Comparison of ENCODE assay signal across 24 mouse cellular contexts in genomic region chr16:63143851-63144250, GRCm38 (mm10).
DNase-seq lines count a peak whose midpoint lies in the region; ATAC-seq and TF ChIP-seq lines count a peak whose summit lies in the region.
"Had no signal": no experiment of that assay in that cellular context is flagged by ENCODE, and none has a peak within 500 bp of the region (broad histone marks: within the 10 kb centered on the region; RNA-seq: fewer than 3 reads in every experiment).

No protein-coding gene starts in this region.

- no peaks in the 10 kb centered on the region for H3K9me3 ChIP-seq in kidney, embryonic 14.5 days (ENCODE audit: control insufficient read depth, low read length)
- no peaks in the 10 kb centered on the region for H3K9me3 ChIP-seq in kidney, embryonic 16.5 days (ENCODE audit: low read length)
- H3K9me3 ChIP-seq in lung, embryonic 14.5 days (ENCODE audit: low read depth, low read length), result no peaks in the 10 kb centered on the region
- H3K9me3 ChIP-seq in lung, postnatal 0 days (ENCODE audit: low read length), result no peaks in the 10 kb centered on the region
- H3K9me3 ChIP-seq: embryonic facial prominence, embryonic 10.5 days; embryonic facial prominence, embryonic 12.5 days; forebrain, embryonic 13.5 days; forebrain, embryonic 15.5 days; G1E had no signal

- H3K27me3 ChIP-seq in kidney, embryonic 14.5 days (ENCODE audit: control insufficient read depth, insufficient read depth, low read length), result no peaks in the 10 kb centered on the region
- no peaks in the 10 kb centered on the region for H3K27me3 ChIP-seq in kidney, embryonic 16.5 days (ENCODE audit: insufficient read depth, low read length)
- no peaks in the 10 kb centered on the region for H3K27me3 ChIP-seq in lung, embryonic 14.5 days (ENCODE audit: insufficient read depth, low read length)
- H3K27me3 ChIP-seq in lung, postnatal 0 days (replicated peaks; ENCODE audit: insufficient read depth, low read length), result no peaks in the 10 kb centered on the region
- H3K27me3 ChIP-seq: CH12.LX; embryonic facial prominence, embryonic 12.5 days; forebrain, embryonic 13.5 days; forebrain, embryonic 15.5 days; Patski had no signal

- DNase-seq in kidney, adult 18-20 months, result no peak
- no peak for DNase-seq in kidney, adult 11 months
- DNase-seq in lung, embryonic 14.5 days, result peak; percentile 45
- DNase-seq in lung, postnatal 0 days (ENCODE audit: low spot score), result no peak
- DNase-seq: adrenal gland, adult 8-10 months; adrenal gland, postnatal 14 days; adrenal gland, postnatal 36 days; B cell, adult 2 months; cerebellum, adult 11-12 months; cerebellum, adult 2 months; cerebellum, adult 9-10 months; cerebellum, postnatal 10 days; cerebellum, postnatal 25 days had no signal

- H3K9ac ChIP-seq in kidney, embryonic 14.5 days (ENCODE audit: low read depth, low read length), result no peak overlapping the region
- H3K9ac ChIP-seq in kidney, embryonic 16.5 days (replicated peaks; ENCODE audit: low read length), result no peak overlapping the region
- no peak overlapping the region for H3K9ac ChIP-seq in lung, embryonic 14.5 days
- H3K9ac ChIP-seq in lung, postnatal 0 days (replicated peaks; ENCODE audit: low read depth), result no peak overlapping the region
- H3K9ac ChIP-seq: embryonic facial prominence, embryonic 12.5 days; forebrain, embryonic 13.5 days; forebrain, embryonic 15.5 days had no signal

- H3K4me3 ChIP-seq in kidney, embryonic 14.5 days (ENCODE audit: low read length), result no peak overlapping the region
- no peak overlapping the region for H3K4me3 ChIP-seq in kidney, embryonic 16.5 days (ENCODE audit: low read length)
- no peak overlapping the region for H3K4me3 ChIP-seq in lung, embryonic 14.5 days (ENCODE audit: low read depth, low read length)
- no peak overlapping the region for H3K4me3 ChIP-seq in lung, postnatal 0 days (ENCODE audit: low read depth, low read length)
- H3K4me3 ChIP-seq: embryonic facial prominence, embryonic 10.5 days; embryonic facial prominence, embryonic 12.5 days; forebrain, embryonic 13.5 days; forebrain, embryonic 15.5 days had no signal

- no peak overlapping the region for H3K4me2 ChIP-seq in kidney, embryonic 14.5 days (replicated peaks; ENCODE audit: low read depth, low read length)
- H3K4me2 ChIP-seq in kidney, embryonic 16.5 days (replicated peaks; ENCODE audit: low read depth, low read length), result no peak overlapping the region
- H3K4me2 ChIP-seq in lung, embryonic 14.5 days, result no peak overlapping the region
- no peak overlapping the region for H3K4me2 ChIP-seq in lung, postnatal 0 days (replicated peaks; ENCODE audit: low read depth, low read length)
- H3K4me2 ChIP-seq: embryonic facial prominence, embryonic 12.5 days; forebrain, embryonic 13.5 days; forebrain, embryonic 15.5 days had no signal

- 56% methylated on average over 3 of the region's 3 CpGs for WGBS in kidney, embryonic 14.5 days
- 51% methylated on average over 3 of the region's 3 CpGs for WGBS in kidney, embryonic 16.5 days
- 40% methylated on average over 3 of the region's 3 CpGs for WGBS in lung, embryonic 14.5 days
- 57% methylated on average over 3 of the region's 3 CpGs for WGBS in lung, postnatal 0 days

- no peaks in the 10 kb centered on the region for H3K36me3 ChIP-seq in kidney, embryonic 14.5 days (ENCODE audit: control insufficient read depth, insufficient read depth, low read length)
- no peaks in the 10 kb centered on the region for H3K36me3 ChIP-seq in kidney, embryonic 16.5 days (ENCODE audit: insufficient read depth, low read length)
- H3K36me3 ChIP-seq in lung, embryonic 14.5 days (ENCODE audit: insufficient read depth), result no peaks in the 10 kb centered on the region
- no peaks in the 10 kb centered on the region for H3K36me3 ChIP-seq in lung, postnatal 0 days (ENCODE audit: insufficient read depth, low read length)
- H3K36me3 ChIP-seq: embryonic facial prominence, embryonic 10.5 days; embryonic facial prominence, embryonic 12.5 days; forebrain, embryonic 15.5 days; G1E had no signal

- no peak for TF ChIP-seq CTCF in lung, embryonic 14.5 days (IDR thresholded peaks at IDR 0.05; ENCODE audit: low read depth)
- no peak for TF ChIP-seq CTCF in lung, postnatal 0 days (IDR thresholded peaks at IDR 0.05)

- TF ChIP-seq EP300 in lung, postnatal 0 days (IDR thresholded peaks at IDR 0.05), result no peak

- 0 out of 2 replicates have a peak, but pooled peaks have one; percentile 20 for ATAC-seq in kidney, embryonic 14.5 days (ENCODE audit: low FRiP score, low TSS enrichment)
- ATAC-seq in kidney, embryonic 16.5 days (ENCODE audit: low FRiP score, low TSS enrichment), result 0 out of 2 replicates have a peak, but pooled peaks have one; percentile 6
- no peak for ATAC-seq in lung, embryonic 14.5 days (ENCODE audit: insufficient read depth)
- ATAC-seq in lung, postnatal 0 days, result no peak
- ATAC-seq: activated CD4-positive, CD25-positive, alpha-beta regulatory T cell, adult 4 months; CD4-positive, CD25-positive, alpha-beta regulatory T cell, adult 4 months; forebrain, embryonic 13.5 days; forebrain, embryonic 15.5 days; Patski had no signal

- H3K4me1 ChIP-seq in kidney, embryonic 14.5 days (ENCODE audit: control insufficient read depth, insufficient read depth, low read length), result no peaks in the 10 kb centered on the region
- H3K4me1 ChIP-seq in kidney, embryonic 16.5 days (ENCODE audit: insufficient read depth, low read length), result no peaks in the 10 kb centered on the region
- H3K4me1 ChIP-seq in lung, embryonic 14.5 days (ENCODE audit: insufficient read depth), result no peaks in the 10 kb centered on the region
- no peaks in the 10 kb centered on the region for H3K4me1 ChIP-seq in lung, postnatal 0 days (ENCODE audit: insufficient read depth, low read depth, low read length)
- H3K4me1 ChIP-seq: embryonic facial prominence, embryonic 10.5 days; embryonic facial prominence, embryonic 12.5 days; forebrain, embryonic 13.5 days; forebrain, embryonic 15.5 days had no signal

- H3K27ac ChIP-seq in kidney, embryonic 14.5 days (ENCODE audit: low read depth, low read length), result no peak overlapping the region
- 0 out of 2 replicates have a peak overlapping the region, but pooled peaks have one; percentile 40 for H3K27ac ChIP-seq in kidney, embryonic 16.5 days (ENCODE audit: low read length)
- H3K27ac ChIP-seq in lung, embryonic 14.5 days (ENCODE audit: low read depth), result no peak overlapping the region
- no peak overlapping the region for H3K27ac ChIP-seq in lung, postnatal 0 days (ENCODE audit: low read length)
- H3K27ac ChIP-seq: embryonic facial prominence, embryonic 10.5 days; embryonic facial prominence, embryonic 12.5 days; forebrain, embryonic 13.5 days; forebrain, embryonic 15.5 days had no signal

Comparison
In these comparisons a context has a peak if more than half of its experiments do, and no peak if none do; other contexts are left out.
1. ATAC-seq: peak in kidney, embryonic 14.5 days (single experiment) and kidney, embryonic 16.5 days (single experiment); none in lung, embryonic 14.5 days (single experiment) and lung, postnatal 0 days (single experiment).